Mouse (Mus musculus): ENCODE measurements around the gene Il17d. TPM values are rescaled to one million over a fixed set of nuclear protein-coding genes. Genes with fewer than 3 reads are reported as not detected.

The Il17d gene
- polyA plus RNA-seq, 1 experiment = 0.22 TPM

DNA sequence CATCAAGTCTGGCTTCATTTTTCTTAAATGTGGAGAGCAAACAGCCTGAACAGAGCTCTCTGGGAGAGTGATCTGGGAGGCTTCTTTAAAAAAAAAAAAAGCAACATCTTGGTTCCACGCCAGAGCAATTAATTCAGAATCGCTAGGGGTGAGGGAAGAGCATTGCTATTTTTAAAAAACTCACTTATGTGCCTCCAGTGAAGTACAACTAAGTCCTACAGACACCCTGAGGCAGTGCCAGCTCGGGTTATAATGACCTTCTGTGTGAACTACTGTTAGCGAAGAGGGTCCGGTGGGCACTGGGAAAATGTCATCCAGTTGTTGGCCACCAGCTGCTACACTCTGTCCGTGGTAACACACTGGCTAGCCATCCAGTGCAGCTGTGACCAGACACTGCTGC, 11.1 kb downstream of the Il17d start:
- Histone ChIP-seq H3K79me2 (ENCODE audit: control insufficient read depth, insufficient read depth) (no peaks in the 10 kb centered on the region), H3K36me3 (ENCODE audit: control insufficient read depth, insufficient read depth) (no peaks in the 10 kb centered on the region), H3K4me3 (ENCODE audit: insufficient read depth, poor library complexity, severe bottlenecking) (no peak overlapping the region), H3K79me3 (ENCODE audit: low read depth) (no peaks in the 10 kb centered on the region), H3K27me3 (ENCODE audit: control insufficient read depth, insufficient read depth, insufficient read length) (peaks cover 14% of the 10 kb centered on the region), H3ac (ENCODE audit: control insufficient read depth, insufficient read length, low read depth) (no peak overlapping the region)
- no peak for TF ChIP-seq FOSL1 (IDR thresholded peaks at IDR 0.05; ENCODE audit: insufficient read depth, low read length, poor library complexity, severe bottlenecking)
- TF ChIP-seq MYOG (IDR thresholded peaks at IDR 0.05; ENCODE audit: control insufficient read depth, extremely low read depth, insufficient read length) = no peak

DNA sequence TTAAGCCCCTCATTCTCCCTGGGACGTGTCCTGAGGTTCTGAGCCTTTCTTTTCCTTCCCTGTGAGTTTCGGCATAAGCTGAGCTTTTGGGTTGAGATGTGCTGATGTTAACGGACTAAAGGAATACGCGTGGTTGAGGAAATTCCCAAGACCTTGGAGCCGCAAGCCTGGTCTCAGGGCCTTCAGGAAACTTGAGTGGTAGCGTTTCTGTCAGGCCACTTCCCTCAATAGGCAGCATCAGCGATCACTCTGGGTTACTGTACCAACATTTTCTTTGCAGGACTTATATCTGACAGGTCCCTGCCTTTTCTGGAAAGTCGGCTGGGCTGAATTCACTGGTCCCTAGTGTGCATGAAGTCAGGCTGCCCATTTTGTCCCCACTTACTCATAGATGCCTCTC, 12.2 kb downstream of the Il17d start:
- TF ChIP-seq MYOG (IDR thresholded peaks at IDR 0.05; ENCODE audit: control insufficient read depth, extremely low read depth, insufficient read length) = no peak
- no peak for TF ChIP-seq USF1 (IDR thresholded peaks at IDR 0.05; ENCODE audit: low read depth)
- no peak for TF ChIP-seq FOSL1 (IDR thresholded peaks at IDR 0.05; ENCODE audit: insufficient read depth, low read length, poor library complexity, severe bottlenecking)
- TF ChIP-seq CTCF (IDR thresholded peaks at IDR 0.05; ENCODE audit: control insufficient read depth, insufficient read depth, insufficient read length) = no peak
- TF ChIP-seq MAX (IDR thresholded peaks at IDR 0.05) = no peak
- no peak for TF ChIP-seq CEBPB (IDR thresholded peaks at IDR 0.05; ENCODE audit: low read depth)
- TF ChIP-seq MYOD1 (IDR thresholded peaks at IDR 0.05; ENCODE audit: control insufficient read depth, insufficient read length, low read depth) = no peak
- Histone ChIP-seq H3K27me3 (ENCODE audit: control insufficient read depth, insufficient read depth, insufficient read length) (peaks cover 14% of the 10 kb centered on the region), H3ac (ENCODE audit: control insufficient read depth, insufficient read length, low read depth) (no peak overlapping the region), H3K79me3 (ENCODE audit: low read depth) (no peaks in the 10 kb centered on the region), H3K79me2 (ENCODE audit: control insufficient read depth, insufficient read depth) (no peaks in the 10 kb centered on the region), H3K4me3 (ENCODE audit: insufficient read depth, poor library complexity, severe bottlenecking) (no peak overlapping the region), H3K36me3 (ENCODE audit: control insufficient read depth, insufficient read depth) (no peaks in the 10 kb centered on the region)

DNA sequence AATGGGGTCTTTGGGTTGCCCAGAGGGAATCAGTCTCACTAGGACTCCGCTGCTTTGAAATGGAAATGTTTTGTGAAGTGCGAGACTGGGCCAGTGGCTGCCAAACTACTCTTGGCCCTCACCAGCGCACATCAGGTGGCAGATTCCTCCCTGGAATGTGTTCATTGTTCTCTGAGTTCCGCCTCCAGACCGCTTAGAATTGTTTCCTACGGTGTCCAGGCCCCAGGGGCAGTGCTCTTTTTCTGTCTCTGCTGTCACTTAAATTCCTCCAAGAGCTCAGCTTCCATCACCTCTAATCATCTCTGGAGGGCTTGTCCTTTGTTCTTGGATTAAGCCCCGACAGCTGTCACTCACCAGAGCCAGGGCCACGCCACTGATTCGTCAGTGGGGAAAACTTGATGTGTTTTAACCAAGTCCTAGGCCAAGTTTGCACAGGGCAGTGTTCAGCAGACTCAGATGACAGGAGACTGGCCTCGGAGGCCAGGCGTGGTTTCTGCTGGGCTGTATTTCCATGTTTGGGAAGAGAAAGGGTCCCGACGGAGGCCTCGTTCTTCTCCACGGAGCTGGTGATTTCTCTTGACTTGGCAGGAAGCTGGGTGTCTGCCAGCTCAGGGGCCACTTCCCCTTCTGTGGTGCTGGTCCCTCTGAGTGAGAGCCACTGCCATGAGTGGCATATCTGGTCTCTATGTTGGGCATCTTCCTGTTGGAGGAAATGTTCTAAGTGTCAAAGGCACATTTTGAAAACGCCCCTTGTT, 12.9 kb downstream of the Il17d start:
- Histone ChIP-seq H3K79me3 (ENCODE audit: low read depth) (no peaks in the 10 kb centered on the region), H3K36me3 (ENCODE audit: control insufficient read depth, insufficient read depth) (no peaks in the 10 kb centered on the region), H3K79me2 (ENCODE audit: control insufficient read depth, insufficient read depth) (no peaks in the 10 kb centered on the region), H3K27me3 (ENCODE audit: control insufficient read depth, insufficient read depth, insufficient read length) (peaks cover 14% of the 10 kb centered on the region), H3ac (ENCODE audit: control insufficient read depth, insufficient read length, low read depth) (no peak overlapping the region), H3K4me3 (ENCODE audit: insufficient read depth, poor library complexity, severe bottlenecking) (no peak overlapping the region)
- no peak for TF ChIP-seq MYOD1 (IDR thresholded peaks at IDR 0.05; ENCODE audit: control insufficient read depth, insufficient read length, low read depth)
- no peak for TF ChIP-seq CEBPB (IDR thresholded peaks at IDR 0.05; ENCODE audit: low read depth)
- no peak for TF ChIP-seq FOSL1 (IDR thresholded peaks at IDR 0.05; ENCODE audit: insufficient read depth, low read length, poor library complexity, severe bottlenecking)
- TF ChIP-seq MYOG (IDR thresholded peaks at IDR 0.05; ENCODE audit: control insufficient read depth, extremely low read depth, insufficient read length) = no peak
- TF ChIP-seq MAX (IDR thresholded peaks at IDR 0.05) = no peak
- no peak for TF ChIP-seq USF1 (IDR thresholded peaks at IDR 0.05; ENCODE audit: low read depth)
- TF ChIP-seq CTCF (IDR thresholded peaks at IDR 0.05; ENCODE audit: control insufficient read depth, insufficient read depth, insufficient read length) = no peak

DNA sequence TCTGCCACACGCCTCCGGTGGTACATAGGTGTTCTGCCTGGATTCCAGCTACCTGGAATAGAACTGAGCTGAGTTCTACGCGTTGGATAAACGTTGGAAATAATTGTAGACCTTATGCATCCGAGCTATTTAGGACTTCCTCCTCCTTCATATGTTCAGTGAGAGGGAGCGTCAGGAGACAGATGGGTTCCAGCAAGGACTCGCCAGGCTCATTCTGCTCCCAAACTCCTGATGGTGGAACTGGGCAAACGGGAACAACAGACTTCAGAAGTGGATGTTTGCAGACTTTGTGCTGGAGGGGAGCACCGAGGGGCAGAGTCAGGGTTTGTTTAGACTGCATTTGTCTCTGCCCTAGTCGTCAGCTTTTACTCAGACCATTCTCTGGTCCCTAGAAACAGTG, 16.1 kb downstream of the Il17d start:
- no peaks in the 10 kb centered on the region for H3K79me2 ChIP-seq (ENCODE audit: control insufficient read depth, insufficient read depth)

DNA sequence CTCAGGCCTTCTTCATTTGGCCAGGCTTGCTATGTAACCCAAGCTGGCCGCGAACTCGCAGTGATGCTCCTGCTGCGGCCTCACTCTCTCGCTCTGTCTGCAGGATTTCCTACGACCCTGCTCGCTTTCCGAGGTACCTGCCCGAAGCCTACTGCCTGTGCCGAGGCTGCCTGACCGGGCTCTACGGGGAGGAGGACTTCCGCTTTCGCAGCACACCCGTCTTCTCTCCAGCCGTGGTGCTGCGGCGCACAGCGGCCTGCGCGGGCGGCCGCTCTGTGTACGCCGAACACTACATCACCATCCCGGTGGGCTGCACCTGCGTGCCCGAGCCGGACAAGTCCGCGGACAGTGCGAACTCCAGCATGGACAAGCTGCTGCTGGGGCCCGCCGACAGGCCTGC, 17.7 kb downstream of the Il17d start:
- H3K4me3 ChIP-seq (ENCODE audit: insufficient read depth, poor library complexity, severe bottlenecking) = no peak overlapping the region

More for the DNA sequence above, 16.1 kb downstream of the Il17d start:
- H3K79me3 ChIP-seq (ENCODE audit: low read depth) = no peaks in the 10 kb centered on the region
- no peak overlapping the region for H3ac ChIP-seq (ENCODE audit: control insufficient read depth, insufficient read length, low read depth)
- TF ChIP-seq FOSL1 (IDR thresholded peaks at IDR 0.05; ENCODE audit: insufficient read depth, low read length, poor library complexity, severe bottlenecking) = no peak
- TF ChIP-seq MYOD1 (IDR thresholded peaks at IDR 0.05; ENCODE audit: control insufficient read depth, insufficient read length, low read depth) = no peak
- no peak for TF ChIP-seq CTCF (IDR thresholded peaks at IDR 0.05; ENCODE audit: control insufficient read depth, insufficient read depth, insufficient read length)
- TF ChIP-seq USF1 (IDR thresholded peaks at IDR 0.05; ENCODE audit: low read depth) = no peak
- no peak overlapping the region for H3K4me3 ChIP-seq (ENCODE audit: insufficient read depth, poor library complexity, severe bottlenecking)
- H3K36me3 ChIP-seq (ENCODE audit: control insufficient read depth, insufficient read depth) = no peaks in the 10 kb centered on the region
- no peaks in the 10 kb centered on the region for H3K27me3 ChIP-seq (ENCODE audit: control insufficient read depth, insufficient read depth, insufficient read length)

DNA sequence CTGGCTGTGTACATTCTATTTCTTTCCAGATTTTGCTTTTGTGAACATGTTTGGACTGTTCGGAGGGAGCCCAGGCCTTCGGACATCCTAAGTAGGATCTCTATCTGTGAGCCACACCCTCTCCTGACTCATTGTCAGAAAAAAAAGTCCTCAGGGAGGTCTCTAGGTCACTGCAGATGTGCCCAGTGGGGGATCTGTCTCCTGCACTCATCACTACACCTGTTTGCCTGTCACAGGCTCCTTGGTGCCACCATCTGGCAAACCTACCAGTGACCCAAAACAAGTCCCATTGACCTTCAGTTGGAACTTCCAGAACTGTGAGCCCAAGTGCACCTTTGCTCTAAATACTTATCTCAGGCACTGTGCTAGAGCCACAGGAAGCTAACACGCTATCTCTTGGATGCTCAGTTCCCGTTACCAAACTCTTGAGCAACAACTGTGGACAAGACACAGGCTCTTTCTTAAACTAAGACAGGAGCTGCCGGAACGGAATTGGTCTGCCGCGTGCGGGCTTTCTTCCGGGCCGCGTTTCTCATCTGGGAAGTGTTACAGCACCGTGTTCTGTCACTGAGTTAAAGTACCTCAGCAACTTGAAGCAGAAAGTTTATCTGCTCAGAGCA, 19.0 kb downstream of the Il17d start:
- Histone ChIP-seq H3K79me2 (ENCODE audit: control insufficient read depth, insufficient read depth) (no peaks in the 10 kb centered on the region), H3K79me3 (ENCODE audit: low read depth) (no peaks in the 10 kb centered on the region), H3K27me3 (ENCODE audit: control insufficient read depth, insufficient read depth, insufficient read length) (no peaks in the 10 kb centered on the region), H3ac (ENCODE audit: control insufficient read depth, insufficient read length, low read depth) (no peak overlapping the region), H3K4me3 (ENCODE audit: insufficient read depth, poor library complexity, severe bottlenecking) (no peak overlapping the region), H3K36me3 (ENCODE audit: control insufficient read depth, insufficient read depth) (no peaks in the 10 kb centered on the region)
- TF ChIP-seq MYOD1 (IDR thresholded peaks at IDR 0.05; ENCODE audit: control insufficient read depth, insufficient read length, low read depth) (no peak), CEBPB (IDR thresholded peaks at IDR 0.05; ENCODE audit: low read depth) (no peak), FOSL1 (IDR thresholded peaks at IDR 0.05; ENCODE audit: insufficient read depth, low read length, poor library complexity, severe bottlenecking) (no peak), MAX (IDR thresholded peaks at IDR 0.05) (no peak), USF1 (IDR thresholded peaks at IDR 0.05; ENCODE audit: low read depth) (no peak), MYOG (IDR thresholded peaks at IDR 0.05; ENCODE audit: control insufficient read depth, extremely low read depth, insufficient read length) (no peak), CTCF (IDR thresholded peaks at IDR 0.05; ENCODE audit: control insufficient read depth, insufficient read depth, insufficient read length) (no peak)

More for the DNA sequence above, 17.7 kb downstream of the Il17d start:
- no peaks in the 10 kb centered on the region for H3K36me3 ChIP-seq (ENCODE audit: control insufficient read depth, insufficient read depth)
- H3ac ChIP-seq (ENCODE audit: control insufficient read depth, insufficient read length, low read depth) = no peak overlapping the region
- TF ChIP-seq USF1 (IDR thresholded peaks at IDR 0.05; ENCODE audit: low read depth) (no peak), CEBPB (IDR thresholded peaks at IDR 0.05; ENCODE audit: low read depth) (no peak), FOSL1 (IDR thresholded peaks at IDR 0.05; ENCODE audit: insufficient read depth, low read length, poor library complexity, severe bottlenecking) (no peak), CTCF (IDR thresholded peaks at IDR 0.05; ENCODE audit: control insufficient read depth, insufficient read depth, insufficient read length) (no peak), MYOG (IDR thresholded peaks at IDR 0.05; ENCODE audit: control insufficient read depth, extremely low read depth, insufficient read length) (no peak)
- no peaks in the 10 kb centered on the region for H3K79me2 ChIP-seq (ENCODE audit: control insufficient read depth, insufficient read depth)
- H3K79me3 ChIP-seq (ENCODE audit: low read depth) = no peaks in the 10 kb centered on the region
- H3K27me3 ChIP-seq (ENCODE audit: control insufficient read depth, insufficient read depth, insufficient read length) = no peaks in the 10 kb centered on the region
